Mouse (Mus musculus) CH12.LX (cell line): ENCODE measurements at regions not wholly inside any gene's neighbourhood (a gene's known extent, or its start where the extent isn't known, plus 50 kb on each side); places are given as distances from the start of the nearest gene placed in this dataset.

Experiments used
- DNase-seq: peaks from one replicate; pipeline ENCODE4 v3.0.0-alpha.2; 2013; ENCODE audit errors: extremely low read depth
- H3K27ac ChIP-seq: 2 replicates; pipeline ENCODE4 v1.5.1; 2012; ENCODE audit warnings: low read depth, mild to moderate bottlenecking, control low read depth, moderate library complexity; ENCODE audit not compliant: insufficient read depth
- H3K27me3 ChIP-seq: replicated peaks from 2 replicates; pipeline ENCODE3; 2012; ENCODE audit warnings: inconsistent platforms
- H3K36me3 ChIP-seq, 2 experiments: replicated peaks in 1 of 2; 2 replicates each; pipeline versions ENCODE3 to v1.6.1; 2012; ENCODE audit warnings: inconsistent platforms in 1 of 2, low read length in 1 of 2, mild to moderate bottlenecking in 1 of 2, mixed read lengths in 1 of 2, moderate library complexity in 1 of 2; ENCODE audit not compliant: control insufficient read depth in 1 of 2, insufficient read depth in 1 of 2
- H3K4me1 ChIP-seq, 2 experiments: 2 replicates each; pipeline ENCODE4 v1.6.1; 2012; ENCODE audit warnings: inconsistent platforms in 1 of 2, moderate library complexity in 1 of 2; ENCODE audit not compliant: insufficient read depth in 2 of 2, control insufficient read depth in 1 of 2
- H3K4me2 ChIP-seq: 2 replicates; pipeline ENCODE4 v1.6.1; 2012; ENCODE audit warnings: low read depth, mild to moderate bottlenecking, control low read depth; ENCODE audit not compliant: poor library complexity, insufficient read depth, severe bottlenecking
- H3K4me3 ChIP-seq, 3 experiments: fragments of 150-350 bp in 1 of 3; sonication (generic) in 1 of 3; replicated peaks in 1 of 3; 2 replicates each; pipeline versions ENCODE3 to v1.5.1; 2011 to 2012; ENCODE audit warnings: low read depth in 2 of 3, low read length in 2 of 3, mild to moderate bottlenecking in 2 of 3, moderate library complexity in 2 of 3, control low read depth in 1 of 3, improper control_type of control experiment in 1 of 3, inconsistent platforms in 1 of 3, mixed read lengths in 1 of 3; ENCODE audit not compliant: poor library complexity in 1 of 3
- H3K79me2 ChIP-seq: replicated peaks from 2 replicates; pipeline ENCODE4 v1.6.1; 2012; ENCODE audit warnings: mild to moderate bottlenecking, moderate library complexity; ENCODE audit not compliant: control insufficient read depth, poor library complexity, insufficient read depth, severe bottlenecking; ENCODE audit errors: extremely low read depth
- H3K9ac ChIP-seq: 2 replicates; pipeline ENCODE4 v1.6.1; 2012; ENCODE audit warnings: low read depth, mild to moderate bottlenecking, control low read depth, moderate library complexity; ENCODE audit not compliant: insufficient read depth
- H3K9me3 ChIP-seq: replicated peaks from 2 replicates; pipeline ENCODE3; 2012; ENCODE audit warnings: low read length, inconsistent platforms, mixed read lengths
- CHD2 ChIP-seq: IDR thresholded peaks from 2 replicates; pipeline ENCODE4 v1.6.1; 2011; ENCODE audit warnings: low read length, improper control_type of control experiment
- CTCF ChIP-seq, 2 experiments: IDR thresholded peaks in 1 of 2; conservative IDR thresholded peaks in 1 of 2; 2 replicates each; pipeline ENCODE4 v1.5.1; 2011 to 2012; ENCODE audit warnings: low read depth in 2 of 2, low read length in 2 of 2, improper control_type of control experiment in 1 of 2, inconsistent platforms in 1 of 2, mild to moderate bottlenecking in 1 of 2, moderate library complexity in 1 of 2
- E2F4 ChIP-seq: IDR thresholded peaks from 2 replicates; pipeline ENCODE4 v1.6.1; 2011; ENCODE audit warnings: low read depth, low read length, improper control_type of control experiment; ENCODE audit not compliant: insufficient replicate concordance
- EP300 ChIP-seq: IDR thresholded peaks from 2 replicates; pipeline ENCODE4 v1.6.1; 2011; ENCODE audit warnings: low read length, improper control_type of control experiment
- ETS1 ChIP-seq: conservative IDR thresholded peaks from 2 replicates; pipeline ENCODE4 v1.6.1; 2012; ENCODE audit warnings: low read depth, mild to moderate bottlenecking, inconsistent platforms, low read length, improper control_type of control experiment, moderate library complexity
- GABPA ChIP-seq: IDR thresholded peaks from 2 replicates; pipeline ENCODE4 v1.6.1; 2012; ENCODE audit warnings: low read depth, low read length, improper control_type of control experiment, inconsistent platforms; ENCODE audit not compliant: insufficient replicate concordance
- IRF4 ChIP-seq: IDR thresholded peaks from 2 replicates; pipeline ENCODE4 v1.6.1; 2014; ENCODE audit warnings: low read depth, mild to moderate bottlenecking, inconsistent platforms, low read length, improper control_type of control experiment
- JUN ChIP-seq: IDR thresholded peaks from 2 replicates; pipeline ENCODE4 v1.6.1; 2011; ENCODE audit warnings: low read depth, mild to moderate bottlenecking, low read length, improper control_type of control experiment, moderate library complexity; ENCODE audit not compliant: insufficient read depth
- JUND ChIP-seq: conservative IDR thresholded peaks from 2 replicates; pipeline ENCODE4 v1.6.1; 2011; ENCODE audit warnings: low read depth, low read length, improper control_type of control experiment
- MAX ChIP-seq: IDR thresholded peaks from 2 replicates; pipeline ENCODE4 v1.6.1; 2011; ENCODE audit warnings: low read length, improper control_type of control experiment
- MAZ ChIP-seq: IDR thresholded peaks from 2 replicates; pipeline ENCODE4 v1.6.1; 2012; ENCODE audit warnings: low read depth, mild to moderate bottlenecking, inconsistent platforms, low read length, improper control_type of control experiment, moderate library complexity
- MEF2A ChIP-seq: IDR thresholded peaks from 2 replicates; pipeline ENCODE4 v1.6.1; 2014; ENCODE audit warnings: low read depth, mild to moderate bottlenecking, inconsistent platforms, low read length, improper control_type of control experiment, borderline replicate concordance
- MYC ChIP-seq: IDR thresholded peaks from 2 replicates; pipeline ENCODE4 v1.6.1; 2011; ENCODE audit warnings: low read depth, mild to moderate bottlenecking, improper control_type of control experiment, low read length
- NELFE ChIP-seq: IDR thresholded peaks from 2 replicates; pipeline ENCODE4 v1.6.1; 2011; ENCODE audit warnings: low read depth, low read length, improper control_type of control experiment
- NRF1 ChIP-seq: IDR thresholded peaks from 2 replicates; pipeline ENCODE4 v1.6.1; 2014; ENCODE audit warnings: low read depth, mild to moderate bottlenecking, inconsistent platforms, low read length, improper control_type of control experiment, moderate library complexity
- PAX5 ChIP-seq: IDR thresholded peaks from 2 replicates; pipeline ENCODE4 v1.6.1; 2012; ENCODE audit warnings: low read length, inconsistent platforms, mixed read lengths
- POLR2A ChIP-seq: IDR thresholded peaks from 2 replicates; pipeline ENCODE4 v1.6.1; 2011; ENCODE audit warnings: low read depth, mild to moderate bottlenecking, improper control_type of control experiment, low read length
- RAD21 ChIP-seq: IDR thresholded peaks from 2 replicates; pipeline ENCODE4 v1.6.1; 2011; ENCODE audit warnings: low read depth, mild to moderate bottlenecking, low read length, improper control_type of control experiment, moderate library complexity
- RCOR1 ChIP-seq: conservative IDR thresholded peaks from 2 replicates; pipeline ENCODE4 v1.6.1; 2012; ENCODE audit warnings: low read depth, mild to moderate bottlenecking, inconsistent platforms, low read length, improper control_type of control experiment
- SIN3A ChIP-seq: IDR thresholded peaks from 2 replicates; pipeline ENCODE4 v1.6.1; 2012; ENCODE audit warnings: low read length, improper control_type of control experiment, inconsistent platforms
- SMC3 ChIP-seq: IDR thresholded peaks from 2 replicates; pipeline ENCODE4 v1.6.1; 2011; ENCODE audit warnings: low read depth, low read length, improper control_type of control experiment
- TBP ChIP-seq: conservative IDR thresholded peaks from 2 replicates; pipeline ENCODE4 v1.6.1; 2011; ENCODE audit warnings: low read depth, low read length, improper control_type of control experiment
- UBTF ChIP-seq: IDR thresholded peaks from 2 replicates; pipeline ENCODE4 v1.6.1; 2012; ENCODE audit warnings: low read depth, mild to moderate bottlenecking, inconsistent platforms, low read length, improper control_type of control experiment, moderate library complexity
- USF1 ChIP-seq: IDR thresholded peaks from 2 replicates; pipeline ENCODE4 v1.6.1; 2014; ENCODE audit warnings: low read depth, mild to moderate bottlenecking, inconsistent platforms, low read length, improper control_type of control experiment
- USF2 ChIP-seq: conservative IDR thresholded peaks from 2 replicates; pipeline ENCODE4 v1.6.1; 2011; ENCODE audit warnings: low read depth, low read length, improper control_type of control experiment
- ZC3H11A ChIP-seq: IDR thresholded peaks from 2 replicates; pipeline ENCODE4 v1.6.1; 2012; ENCODE audit warnings: low read depth, mild to moderate bottlenecking, inconsistent platforms, low read length, improper control_type of control experiment
- ZNF384 ChIP-seq: IDR thresholded peaks from 2 replicates; pipeline ENCODE4 v1.6.1; 2012; ENCODE audit warnings: low read depth, low read length, improper control_type of control experiment, inconsistent platforms
- dilution Hi-C: fragments of 300-500 bp; cut with MboI; formaldehyde crosslinking; loops from 2 replicates; pipeline ENCODE4 v1.14.3; 2020; ENCODE audit warnings: low sequenced_read_pairs; ENCODE audit not compliant: extremely low pct_unique_long_range_greater_than_20kb, extremely low pct_ligation_motif_present
- in situ Hi-C: fragments of 300-500 bp; cut with MboI; formaldehyde crosslinking; loops from 3 replicates; pipeline ENCODE4 v1.14.3; 2019; ENCODE audit warnings: low sequenced_read_pairs, low pct_ligation_motif_present, low pct_unique_long_range_greater_than_20kb, mixed read lengths

DNA sequence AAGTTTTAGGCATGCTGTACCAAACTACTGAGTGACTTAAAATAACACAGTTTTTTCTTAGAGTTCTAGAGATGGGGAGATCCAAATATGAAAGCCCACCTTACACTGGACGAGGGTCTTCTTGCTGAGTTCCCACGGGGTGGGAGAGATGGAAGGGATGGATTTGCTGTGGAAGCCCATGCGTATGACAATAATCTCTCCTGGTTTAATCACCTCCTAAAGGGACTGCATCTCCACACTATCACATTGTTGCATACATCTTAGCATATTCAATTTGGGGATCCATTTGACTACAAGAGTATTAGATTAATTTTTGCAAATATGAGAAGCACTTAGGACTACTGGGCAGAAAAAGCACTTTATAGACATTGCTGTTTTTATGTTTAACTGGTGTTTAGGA lies 107.1 kb downstream of the Fzd1 start:
- H3K27ac ChIP-seq, result no peak overlapping the region
- no peak overlapping the region for H3K9ac ChIP-seq
- DNase-seq, result no peak
- no peaks in the 10 kb centered on the region for H3K79me2 ChIP-seq
- H3K4me1 ChIP-seq, result no peaks in the 10 kb centered on the region
- dilution Hi-C loops (no loop called here), in situ Hi-C loops (no loop called here)
- no peak overlapping the region for H3K4me2 ChIP-seq
- H3K9me3 ChIP-seq, result no peaks in the 10 kb centered on the region
- no peaks in the 10 kb centered on the region for H3K27me3 ChIP-seq
- H3K36me3 ChIP-seq, result no peaks in the 10 kb centered on the region
- no peak overlapping the region for H3K4me3 ChIP-seq
- TF ChIP-seq RCOR1 (no peak), NRF1 (no peak), E2F4 (no peak), SMC3 (no peak), PAX5 (no peak), ZC3H11A (no peak), NELFE (no peak), EP300 (no peak), IRF4 (no peak), POLR2A (no peak), MAX (no peak), USF2 (no peak), SIN3A (no peak), JUN (no peak), GABPA (no peak), RAD21 (no peak)

DNA sequence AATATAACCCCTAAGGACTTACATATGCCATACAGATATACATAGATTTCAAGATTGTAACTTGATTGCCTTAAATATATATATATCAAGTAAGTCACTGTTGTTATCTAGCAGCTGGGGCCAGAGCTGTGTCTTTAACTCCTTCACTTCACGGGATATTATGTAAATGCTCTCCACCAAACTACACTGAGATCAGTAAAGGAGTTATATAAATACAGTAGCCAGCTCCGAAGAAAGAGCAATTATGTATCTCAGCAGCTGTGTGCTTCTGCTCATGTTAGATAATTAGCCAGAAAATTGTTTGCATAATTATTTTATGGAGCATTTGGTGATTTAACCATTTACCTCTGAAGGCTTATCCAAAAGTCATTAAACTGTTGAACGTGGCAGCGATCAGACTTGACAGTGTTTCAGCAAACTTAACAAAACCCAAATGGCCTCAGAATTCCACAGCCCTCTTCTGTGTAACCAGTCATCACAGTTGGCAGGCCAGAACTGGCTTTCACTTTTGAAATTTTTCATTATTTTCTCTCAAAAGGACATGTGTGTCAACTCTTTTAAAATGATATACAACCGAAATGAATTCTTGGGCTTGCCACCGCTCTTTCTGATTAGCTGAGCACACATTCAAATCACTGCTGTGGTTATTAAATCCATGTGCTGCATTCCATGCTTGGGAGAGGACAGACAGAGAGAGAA lies 107.8 kb downstream of the Fzd1 start:
- Histone ChIP-seq H3K79me2 (no peaks in the 10 kb centered on the region), H3K9me3 (no peaks in the 10 kb centered on the region), H3K4me2 (no peak overlapping the region), H3K36me3 (no peaks in the 10 kb centered on the region), H3K9ac (no peak overlapping the region), H3K27me3 (no peaks in the 10 kb centered on the region), H3K4me3 (no peak overlapping the region), H3K27ac (no peak overlapping the region), H3K4me1 (no peaks in the 10 kb centered on the region)
- no peak for DNase-seq
- dilution Hi-C loops (no loop called here), in situ Hi-C loops (no loop called here)
- TF ChIP-seq USF2 (no peak), MAZ (no peak), UBTF (no peak), MAX (no peak), TBP (no peak), MYC (no peak), MEF2A (no peak), EP300 (no peak), ZNF384 (no peak), POLR2A (no peak), CTCF (conservative IDR thresholded peaks at IDR 0.05 in 1 of 2, IDR thresholded peaks at IDR 0.05 in 1 of 2; ENCODE audit: low read depth in 2 of 2, low read length in 2 of 2) (no peak), NELFE (no peak), IRF4 (no peak), USF1 (no peak), GABPA (no peak), JUND (no peak), ZC3H11A (no peak), NRF1 (no peak), ETS1 (no peak), CHD2 (no peak)
